Mouse (Mus musculus): ENCODE data around the gene Lmo4. TPM values are rescaled to one million over a fixed set of nuclear protein-coding genes. Genes with fewer than 3 reads are reported as not detected.

The Lmo4 gene
- total RNA-seq, 2 experiments from 2014 or later: 38.6 to 87.8 TPM

- DNase-seq (ENCODE audit: low spot score in 2 of 2): peak; percentile 86 to 92
These were observed 532 bp upstream of the Lmo4 start for GRCm38 (mm10) chr3:144205351-144206153.

GRCm38 (mm10) chr3:144203988-144204412 is 1.0 kb downstream of the Lmo4 start:
- DNase-seq (ENCODE audit: low spot score in 2 of 2): no peak

GRCm38 (mm10) chr3:144203259-144203987 is 1.6 kb downstream of the Lmo4 start:
- DNase-seq (ENCODE audit: low spot score in 2 of 2): peak in 1 of 2 experiments; percentile 23

DNA sequence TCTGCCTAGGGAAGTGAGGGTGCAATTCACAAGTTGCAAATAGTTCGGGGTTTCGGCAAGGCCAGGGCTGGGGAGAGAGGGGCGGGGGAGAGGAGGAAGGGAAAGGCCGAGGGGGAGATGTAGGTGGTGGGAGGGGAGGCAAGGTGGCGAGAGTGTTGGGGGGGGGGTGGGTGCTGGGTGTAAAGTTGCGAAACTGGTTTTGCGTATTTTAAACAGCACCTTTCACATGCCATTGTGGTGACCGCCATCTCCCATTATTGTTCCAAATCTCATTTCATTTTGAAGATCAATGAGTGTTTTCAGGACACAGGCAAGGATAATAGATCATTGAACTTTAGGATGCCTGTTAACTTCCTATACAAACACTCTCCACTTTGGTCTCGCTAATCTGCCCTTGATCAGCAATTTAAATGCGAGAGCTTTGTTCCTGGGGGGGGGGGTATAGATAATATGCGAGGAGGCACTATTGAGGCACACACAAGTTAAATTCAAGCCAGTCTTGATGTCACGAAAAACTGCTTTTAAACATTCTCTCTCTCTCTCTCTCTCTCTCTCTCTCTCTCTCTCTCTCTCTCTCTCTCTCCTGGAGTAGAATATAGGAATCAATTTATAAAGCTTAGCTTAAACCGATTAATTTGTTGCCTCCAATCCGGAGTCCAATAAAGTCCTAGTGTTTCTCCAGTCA is 2.3 kb downstream of the Lmo4 start:
- no peak for DNase-seq (ENCODE audit: low spot score in 2 of 2)

DNA sequence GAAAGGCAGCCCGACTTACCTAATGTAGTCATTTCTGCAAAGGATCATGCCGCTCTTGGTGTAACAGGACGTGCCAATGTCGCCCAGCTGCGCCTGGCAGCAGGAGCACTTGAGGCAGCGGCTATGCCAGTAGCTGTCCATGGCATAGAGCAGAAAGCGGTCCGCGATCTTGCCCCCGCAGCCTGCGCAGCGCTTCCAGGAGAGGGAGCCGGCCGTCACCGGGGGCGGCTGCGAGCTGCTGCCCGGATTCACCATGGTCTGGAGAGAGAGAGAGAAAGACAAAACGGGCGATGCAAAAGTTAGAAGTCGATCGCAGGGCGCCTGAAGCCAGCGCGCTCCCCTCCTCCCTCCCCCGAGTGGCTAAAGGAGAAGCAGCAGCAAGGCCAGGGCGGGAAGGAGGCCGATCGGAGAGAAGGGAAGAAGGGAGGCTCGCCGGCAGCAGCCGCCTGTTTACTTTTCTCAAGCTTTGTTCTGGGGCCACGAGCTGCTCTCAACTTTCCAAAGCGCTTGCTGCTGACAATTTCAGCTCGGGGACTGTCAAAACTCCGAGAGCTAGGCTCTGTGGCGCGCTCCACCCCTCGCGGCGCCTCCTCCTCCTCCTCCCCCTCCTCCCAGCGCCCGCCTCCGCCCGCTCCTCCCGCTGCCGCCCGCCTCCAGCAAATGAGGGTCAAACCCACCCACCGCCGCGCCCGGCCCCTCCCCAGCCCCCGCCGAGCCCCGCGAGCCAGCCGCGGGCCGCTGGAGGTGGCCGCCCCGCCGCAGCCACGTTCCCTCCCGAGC is 3.0 kb downstream of the Lmo4 start:
- peak; percentile 85 to 86 for DNase-seq (ENCODE audit: low spot score in 2 of 2)

DNA sequence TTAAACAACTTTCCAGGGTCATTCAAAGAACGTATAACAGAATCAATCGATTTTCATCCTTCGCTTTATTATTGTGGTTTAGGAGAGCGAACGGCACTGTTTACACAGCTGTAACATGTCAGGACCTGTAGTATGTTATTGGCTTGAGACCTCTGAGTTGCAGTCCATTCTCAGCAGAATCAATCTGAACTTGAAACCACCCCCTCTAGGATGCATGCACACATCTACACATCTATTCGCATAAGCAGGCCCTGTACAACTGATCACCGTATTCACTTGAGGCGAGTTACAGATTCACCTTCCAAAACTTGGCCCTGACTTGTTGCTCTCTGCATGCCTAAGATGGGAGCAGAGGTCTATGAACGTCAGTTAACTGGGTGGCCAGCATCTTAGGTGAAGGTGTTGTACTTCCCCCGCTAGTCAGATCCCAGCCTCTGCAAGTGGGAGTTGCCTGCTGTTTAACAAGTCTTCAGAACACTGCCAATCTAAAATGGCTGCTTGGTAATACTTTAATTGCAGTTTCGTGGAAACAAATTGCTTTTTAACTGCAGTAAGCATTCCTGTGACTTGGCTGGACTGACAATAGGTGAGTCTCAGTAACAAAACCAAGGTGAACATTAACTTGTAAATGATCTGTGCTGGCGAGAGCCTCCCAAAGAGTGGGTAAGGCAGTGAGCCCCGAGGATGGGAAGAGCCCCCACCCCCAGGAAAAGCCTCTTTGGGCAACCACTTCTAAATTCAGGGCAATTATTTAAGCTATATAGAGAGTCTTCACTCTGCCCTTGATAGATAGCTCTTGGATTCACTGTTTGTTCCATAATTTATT is 19.5 kb downstream of the Lmo4 start:
- DNase-seq (ENCODE audit: low spot score in 2 of 2): no peak

GRCm38 (mm10) chr3:144184918-144185317 is 20.1 kb downstream of the Lmo4 start:
- DNase-seq (ENCODE audit: low spot score in 2 of 2): no peak

GRCm38 (mm10) chr3:144182229-144182628 is 22.8 kb downstream of the Lmo4 start:
- no peak for DNase-seq (ENCODE audit: low spot score in 2 of 2)

GRCm38 (mm10) chr3:144178937-144179336 is 26.1 kb downstream of the Lmo4 start:
- no peak for DNase-seq (ENCODE audit: low spot score in 2 of 2)

GRCm38 (mm10) chr3:144173866-144174588 is 31.0 kb downstream of the Lmo4 start:
- DNase-seq (ENCODE audit: low spot score in 2 of 2): no peak

DNA sequence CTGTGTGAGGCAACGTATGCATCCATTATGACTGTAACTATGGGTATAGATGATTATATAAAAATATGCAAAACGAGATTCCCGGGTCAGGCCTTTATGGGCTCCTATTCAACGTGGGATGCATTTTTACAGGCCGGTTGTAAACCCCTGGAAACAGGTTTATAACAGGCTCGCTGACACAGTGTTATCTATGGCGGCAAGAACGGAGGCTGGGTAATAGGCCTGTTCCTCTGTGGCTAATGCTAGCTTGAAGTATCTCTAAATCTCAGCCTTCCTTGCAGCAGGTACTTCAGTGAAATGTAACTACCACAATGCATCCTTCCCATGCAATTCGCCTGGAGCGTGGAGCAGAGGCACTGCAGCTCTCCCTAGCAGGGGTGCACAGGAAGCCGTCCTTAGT is 31.9 kb downstream of the Lmo4 start:
- no peak for DNase-seq (ENCODE audit: low spot score in 2 of 2)

DNA sequence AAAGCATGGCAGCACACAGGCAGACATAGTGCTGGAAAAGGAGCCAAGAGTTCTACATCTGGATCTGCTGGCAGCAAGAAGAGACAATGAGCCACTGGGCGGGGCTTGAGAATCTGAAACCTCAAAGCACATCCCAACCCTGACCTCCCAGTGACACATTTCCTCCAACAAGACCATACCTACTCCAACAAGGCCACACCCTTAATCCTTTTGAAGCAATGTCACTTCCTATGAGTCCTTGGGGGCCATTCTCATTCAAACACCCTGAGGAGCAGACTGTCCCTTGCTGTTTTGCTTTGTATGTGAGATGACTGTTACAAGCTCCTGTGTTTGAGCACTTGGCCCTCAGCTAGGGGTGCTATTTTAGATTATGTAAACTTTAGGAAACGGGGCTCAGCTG is 33.3 kb downstream of the Lmo4 start:
- no peak for DNase-seq (ENCODE audit: low spot score in 2 of 2)

DNA sequence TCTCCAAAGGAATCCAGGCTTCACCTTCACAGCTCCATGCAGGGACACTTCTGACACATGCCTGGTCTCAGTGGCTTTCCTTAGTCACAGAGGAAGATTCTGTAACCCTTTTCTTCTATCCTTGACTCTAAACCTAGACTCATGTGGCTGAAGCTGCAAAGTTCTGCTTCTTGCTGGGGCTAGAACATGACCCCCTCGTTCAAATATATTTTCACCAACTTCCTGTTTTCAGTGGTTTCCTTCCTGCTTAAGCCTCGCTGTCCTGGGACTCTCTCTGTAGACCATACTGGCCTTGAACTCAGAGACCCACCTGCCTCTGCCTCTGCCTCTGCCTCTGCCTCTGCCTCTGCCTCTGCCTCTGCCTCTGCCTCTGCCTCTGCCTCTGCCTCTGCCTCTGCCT is 34.5 kb downstream of the Lmo4 start:
- DNase-seq (ENCODE audit: low spot score in 2 of 2): no peak

- DNase-seq (ENCODE audit: low spot score in 2 of 2): peak in 1 of 2 experiments; percentile 15
These were observed 38.4 kb downstream of the Lmo4 start for GRCm38 (mm10) chr3:144166439-144167155.

DNA sequence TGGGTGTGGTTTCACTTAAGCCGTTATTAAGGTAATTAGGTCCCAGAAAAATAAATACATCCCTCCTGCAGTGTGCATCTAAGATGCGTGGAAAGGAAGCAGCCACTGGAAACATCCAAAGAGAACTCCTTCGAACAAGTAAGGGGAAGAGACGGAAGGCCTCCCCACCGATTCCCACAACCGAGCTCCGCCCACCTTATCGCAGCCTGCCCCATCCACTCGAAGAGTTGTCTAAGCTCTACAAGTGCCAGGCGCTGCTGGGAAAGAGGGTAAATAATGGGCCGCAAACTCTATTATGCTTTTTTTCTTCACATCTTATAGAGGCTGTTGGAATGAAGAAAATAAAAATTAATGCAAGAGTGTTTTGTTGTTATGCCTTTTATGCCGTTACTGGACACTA is 39.6 kb downstream of the Lmo4 start:
- no peak for DNase-seq (ENCODE audit: low spot score in 2 of 2)

DNA sequence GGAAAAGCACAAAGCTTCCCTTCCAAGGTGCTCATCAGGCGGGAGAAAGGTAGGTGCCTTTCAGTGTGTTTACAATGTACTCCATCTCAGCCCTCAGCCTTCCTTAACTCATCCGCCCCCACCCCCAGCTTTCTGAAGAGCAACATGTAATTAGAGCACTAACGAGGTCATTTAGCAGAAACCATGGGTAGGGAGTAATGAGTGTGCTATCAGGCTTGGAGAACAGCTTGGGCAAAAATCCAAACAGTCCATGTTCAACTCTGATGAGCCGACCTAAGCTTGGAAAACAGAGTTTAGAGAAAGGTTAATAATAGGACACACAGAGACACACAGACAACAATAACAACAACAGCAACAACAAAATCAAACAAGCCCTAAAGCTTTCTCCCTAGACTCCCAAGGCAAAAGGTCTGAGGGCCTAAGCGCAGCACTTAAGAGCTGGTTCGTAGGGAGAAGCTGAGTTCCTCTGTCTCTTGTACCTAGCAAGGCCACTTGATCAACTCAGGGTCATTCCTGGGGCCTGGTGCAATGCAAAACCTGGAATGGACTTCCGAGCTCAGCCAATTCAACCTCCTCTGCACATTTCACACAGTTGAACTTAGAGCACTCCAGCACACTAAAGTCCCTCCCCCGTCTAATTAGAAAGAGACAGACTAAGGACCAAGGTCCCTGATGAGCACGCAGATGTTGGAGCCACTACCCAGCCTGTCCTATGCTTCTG is 40.2 kb downstream of the Lmo4 start:
- DNase-seq (ENCODE audit: low spot score in 2 of 2): peak; percentile 38 to 56

GRCm38 (mm10) chr3:144163718-144164117 is 41.3 kb downstream of the Lmo4 start:
- no peak for DNase-seq (ENCODE audit: low spot score in 2 of 2)

- no peak for DNase-seq (ENCODE audit: low spot score in 2 of 2)
These were observed 42.9 kb downstream of the Lmo4 start for GRCm38 (mm10) chr3:144162156-144162555.
